Mouse (Mus musculus): ENCODE measurements around the gene Kdm4b. TPM values are rescaled to one million over a fixed set of nuclear protein-coding genes. Genes with fewer than 3 reads are reported as not detected.

Gene Kdm4b
- 64.6 and 86.5 TPM in 2 replicates for polyA plus RNA-seq (2012; rRNA removed)

- peak; percentile 100 for DNase-seq (ENCODE audit: low read depth)
- TF ChIP-seq POLR2A (IDR thresholded peaks at IDR 0.05; ENCODE audit: borderline replicate concordance, extremely low read depth, insufficient read depth, insufficient read length, poor library complexity, severe bottlenecking) (peak; percentile 91), CTCF (IDR thresholded peaks at IDR 0.05; ENCODE audit: borderline replicate concordance, extremely low read depth, insufficient read depth, insufficient read length) (no peak)
These were observed at the start of gene Kdm4b for GRCm38 (mm10) chr17:56325450-56326152. TSS of gene Kdm4b (plus strand) at chr17:56326062.

DNA sequence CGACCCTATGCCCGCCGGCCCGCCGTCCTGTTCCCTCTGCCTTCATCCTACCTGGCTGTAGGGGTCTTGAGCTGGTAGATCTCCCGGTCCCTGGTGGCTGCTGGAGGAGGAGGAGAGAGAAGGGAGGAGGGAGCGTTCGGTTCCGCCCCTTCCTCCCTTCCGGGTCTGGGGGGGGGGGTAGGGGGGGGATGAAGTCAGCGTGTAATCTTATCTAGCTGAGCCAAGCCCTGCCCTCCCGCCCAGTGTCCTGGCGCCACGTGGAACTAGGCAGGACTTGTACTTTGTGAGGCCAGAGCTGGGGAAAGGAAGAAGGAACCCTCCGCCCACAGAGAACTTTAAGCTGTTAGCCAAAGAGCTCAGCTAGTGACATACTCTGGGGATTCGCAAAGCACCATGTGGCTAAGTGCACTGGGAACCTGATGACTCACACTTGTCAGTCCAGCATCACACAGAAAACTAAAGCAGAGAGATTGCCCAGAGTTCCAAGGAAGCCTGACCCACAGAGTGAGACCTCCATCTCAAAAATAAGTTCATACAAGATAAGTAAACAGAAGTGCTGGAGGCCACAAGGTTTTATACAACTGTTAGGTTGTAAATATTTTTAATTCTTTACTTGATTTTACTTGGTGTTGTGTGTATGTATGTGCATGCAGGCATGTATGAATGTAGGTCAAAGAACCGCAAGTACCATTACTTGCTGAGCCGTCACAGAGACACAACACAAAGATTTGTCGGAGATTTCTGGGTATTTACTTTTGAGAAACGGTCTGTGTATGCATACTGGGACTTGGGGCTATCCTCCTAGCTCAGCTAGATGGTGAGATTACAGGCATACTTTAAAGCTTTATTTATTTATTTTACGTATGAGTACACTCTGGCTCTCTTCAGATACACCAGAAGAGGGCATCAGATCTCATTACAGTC lies 49.0 kb upstream of the Kdm4b start, which contains the start of gene Ticam1:
Ticam1 (minus strand) TSS at position 144 of the 924 bp plus-strand sequence.
- DNase-seq (ENCODE audit: low read depth) = peak; percentile 94
- TF ChIP-seq POLR2A (IDR thresholded peaks at IDR 0.05; ENCODE audit: borderline replicate concordance, extremely low read depth, insufficient read depth, insufficient read length, poor library complexity, severe bottlenecking) = no peak
- peak; percentile 18; the same call in 1 of the 2 replicates for TF ChIP-seq CTCF (IDR thresholded peaks at IDR 0.05; ENCODE audit: borderline replicate concordance, extremely low read depth, insufficient read depth, insufficient read length)

DNA sequence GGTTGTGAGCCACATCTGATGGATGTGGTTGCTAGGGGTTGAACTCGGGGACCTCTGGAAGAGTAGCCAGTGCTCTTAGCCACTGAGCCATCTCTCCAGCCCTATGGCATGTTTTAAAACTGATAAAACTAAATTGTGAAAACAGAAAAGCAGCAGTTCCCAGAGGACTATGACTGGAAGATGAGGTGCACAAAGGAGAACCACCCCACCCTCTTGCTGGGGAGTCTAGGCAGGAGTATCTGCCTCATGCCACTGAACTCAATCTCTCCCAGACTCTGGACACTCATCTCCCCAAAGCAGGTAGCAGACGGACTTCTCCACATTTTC lies 48.3 kb upstream of the Kdm4b start:
- no peak for DNase-seq (ENCODE audit: low read depth)
- TF ChIP-seq POLR2A (IDR thresholded peaks at IDR 0.05; ENCODE audit: borderline replicate concordance, extremely low read depth, insufficient read depth, insufficient read length, poor library complexity, severe bottlenecking) = no peak

GRCm38 (mm10) chr17:56278340-56278739 lies 47.5 kb upstream of the Kdm4b start:
- DNase-seq (ENCODE audit: low read depth) = no peak
- TF ChIP-seq CTCF (IDR thresholded peaks at IDR 0.05; ENCODE audit: borderline replicate concordance, extremely low read depth, insufficient read depth, insufficient read length) = no peak
- TF ChIP-seq POLR2A (IDR thresholded peaks at IDR 0.05; ENCODE audit: borderline replicate concordance, extremely low read depth, insufficient read depth, insufficient read length, poor library complexity, severe bottlenecking) = no peak

DNA sequence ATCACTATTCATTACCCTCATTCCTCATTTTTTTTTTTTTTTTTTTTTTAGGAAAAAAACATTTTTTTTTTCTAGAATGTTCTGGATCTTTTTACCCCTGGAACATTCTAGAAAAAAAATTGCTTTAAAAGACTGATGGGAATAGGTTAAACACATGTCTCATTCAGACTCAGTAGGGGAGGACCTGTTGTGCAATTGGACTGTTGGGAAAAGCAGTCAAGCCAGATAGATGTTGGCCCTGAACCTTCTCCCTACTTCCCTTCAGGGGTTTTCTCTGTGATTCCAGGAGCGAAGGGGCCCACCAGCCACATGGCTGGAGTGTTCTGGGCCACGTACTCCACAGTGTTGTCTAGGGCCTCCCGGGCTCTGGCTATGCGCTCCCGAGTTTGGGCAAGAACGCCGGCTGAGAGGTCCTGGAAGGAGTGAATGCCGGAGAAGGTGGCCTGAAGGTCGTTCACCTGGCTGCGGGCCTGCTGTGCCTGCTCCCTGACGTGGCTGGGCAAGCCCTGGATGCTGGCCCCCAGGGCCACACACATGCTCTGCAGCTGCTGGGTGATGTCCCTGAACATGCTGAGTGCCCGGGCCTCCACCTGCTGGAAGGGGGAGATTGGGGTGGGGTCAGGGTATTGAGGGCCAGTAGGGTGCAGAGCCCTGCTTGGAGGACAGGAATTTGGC lies 46.2 kb upstream of the Kdm4b start:
- DNase-seq (ENCODE audit: low read depth) = no peak
- no peak for TF ChIP-seq POLR2A (IDR thresholded peaks at IDR 0.05; ENCODE audit: borderline replicate concordance, extremely low read depth, insufficient read depth, insufficient read length, poor library complexity, severe bottlenecking)
- TF ChIP-seq CTCF (IDR thresholded peaks at IDR 0.05; ENCODE audit: borderline replicate concordance, extremely low read depth, insufficient read depth, insufficient read length) = no peak

DNA sequence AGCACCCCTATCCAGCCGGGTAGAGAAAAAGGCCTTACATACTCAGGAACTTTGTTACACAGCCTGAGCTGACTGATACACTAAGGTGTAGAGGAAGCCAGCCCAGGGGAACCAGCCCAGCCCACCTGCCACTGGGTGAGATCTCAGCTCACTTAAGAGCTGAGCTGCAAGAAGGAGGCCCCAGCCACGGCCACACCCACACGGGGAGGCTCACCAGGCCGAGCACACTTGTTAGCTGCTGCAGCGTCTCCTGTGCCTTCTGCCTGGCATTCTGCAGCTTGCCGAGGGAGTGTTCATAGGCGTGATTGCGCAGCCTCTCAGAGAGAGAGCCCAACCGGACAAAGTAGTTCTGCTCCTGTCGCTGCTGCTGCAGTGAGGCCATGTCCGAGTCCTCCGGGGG lies 44.7 kb upstream of the Kdm4b start:
- no peak for DNase-seq (ENCODE audit: low read depth)
- no peak for TF ChIP-seq POLR2A (IDR thresholded peaks at IDR 0.05; ENCODE audit: borderline replicate concordance, extremely low read depth, insufficient read depth, insufficient read length, poor library complexity, severe bottlenecking)
- TF ChIP-seq CTCF (IDR thresholded peaks at IDR 0.05; ENCODE audit: borderline replicate concordance, extremely low read depth, insufficient read depth, insufficient read length) = no peak

- DNase-seq (ENCODE audit: low read depth) = no peak
- TF ChIP-seq CTCF (IDR thresholded peaks at IDR 0.05; ENCODE audit: borderline replicate concordance, extremely low read depth, insufficient read depth, insufficient read length) = no peak
- TF ChIP-seq POLR2A (IDR thresholded peaks at IDR 0.05; ENCODE audit: borderline replicate concordance, extremely low read depth, insufficient read depth, insufficient read length, poor library complexity, severe bottlenecking) = no peak
These were observed 43.1 kb upstream of the Kdm4b start for GRCm38 (mm10) chr17:56282802-56283201.

DNA sequence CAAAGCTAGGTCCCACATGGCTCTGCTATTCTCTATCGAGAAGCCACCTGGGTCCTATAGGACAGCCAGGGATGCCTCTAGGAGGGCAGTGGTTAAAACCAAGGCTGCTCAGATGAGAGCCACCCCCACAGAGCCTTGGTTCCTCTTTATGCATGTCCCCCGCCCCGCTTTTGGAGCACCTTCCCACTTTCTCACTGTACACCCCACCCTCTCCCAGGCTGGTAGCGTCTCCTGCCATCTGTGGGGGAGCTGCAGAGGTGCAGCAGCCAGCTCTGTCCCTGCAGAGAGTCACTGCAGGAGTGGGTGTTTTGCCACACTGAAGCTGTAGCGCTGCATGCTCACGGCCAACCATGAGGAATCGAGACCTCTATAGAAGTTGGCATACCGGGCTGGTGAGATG lies 42.5 kb upstream of the Kdm4b start:
- DNase-seq (ENCODE audit: low read depth) = no peak
- TF ChIP-seq CTCF (IDR thresholded peaks at IDR 0.05; ENCODE audit: borderline replicate concordance, extremely low read depth, insufficient read depth, insufficient read length) = no peak
- TF ChIP-seq POLR2A (IDR thresholded peaks at IDR 0.05; ENCODE audit: borderline replicate concordance, extremely low read depth, insufficient read depth, insufficient read length, poor library complexity, severe bottlenecking) = no peak

DNA sequence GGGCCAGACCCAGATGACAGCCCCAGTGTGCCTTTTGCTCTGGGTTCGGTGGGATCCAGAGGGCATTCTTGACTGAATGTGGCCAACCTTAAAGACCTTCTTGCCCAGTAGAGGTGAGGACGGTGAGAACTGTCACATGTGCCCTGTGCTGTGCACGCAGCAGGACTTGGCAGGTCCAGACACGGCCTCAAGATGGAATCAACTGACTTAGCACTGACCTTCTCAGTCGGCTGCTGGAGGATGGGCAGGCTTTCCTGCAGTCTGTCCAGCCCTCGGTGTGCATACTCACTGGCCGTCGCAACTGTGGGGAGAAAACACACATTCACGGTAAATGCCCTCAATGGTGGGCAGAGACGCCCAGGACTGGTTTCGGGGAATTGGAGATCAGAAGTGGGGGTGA lies 39.9 kb upstream of the Kdm4b start:
- DNase-seq (ENCODE audit: low read depth) = no peak
- TF ChIP-seq CTCF (IDR thresholded peaks at IDR 0.05; ENCODE audit: borderline replicate concordance, extremely low read depth, insufficient read depth, insufficient read length) = no peak
- no peak for TF ChIP-seq POLR2A (IDR thresholded peaks at IDR 0.05; ENCODE audit: borderline replicate concordance, extremely low read depth, insufficient read depth, insufficient read length, poor library complexity, severe bottlenecking)

- TF ChIP-seq CTCF (IDR thresholded peaks at IDR 0.05; ENCODE audit: borderline replicate concordance, extremely low read depth, insufficient read depth, insufficient read length) (no peak), POLR2A (IDR thresholded peaks at IDR 0.05; ENCODE audit: borderline replicate concordance, extremely low read depth, insufficient read depth, insufficient read length, poor library complexity, severe bottlenecking) (no peak)
- peak; percentile 22 for DNase-seq (ENCODE audit: low read depth)
These were observed 38.0 kb upstream of the Kdm4b start for GRCm38 (mm10) chr17:56287830-56288229.

GRCm38 (mm10) chr17:56288866-56289265 lies 37.0 kb upstream of the Kdm4b start:
- TF ChIP-seq CTCF (IDR thresholded peaks at IDR 0.05; ENCODE audit: borderline replicate concordance, extremely low read depth, insufficient read depth, insufficient read length) = no peak

More at GRCm38 (mm10) chr17:56288866-56289265, 37.0 kb upstream of the Kdm4b start:
- no peak for DNase-seq (ENCODE audit: low read depth)

All from brain, embryonic 14.5 days (tissue).